Mouse (Mus musculus) monocyte, adult 59 days (primary cell): ENCODE measurements around the gene Odf3l2. TPM values are rescaled to one million over a fixed set of nuclear protein-coding genes. Genes with fewer than 3 reads are reported as not detected.

Source experiments
- total RNA-seq, 2 experiments: library from RNA; stranded (reverse); gene quantifications; one replicate each; pipeline ENCODE4 v1.2.4; 2023

Gene Odf3l2
- total RNA-seq = not detected

GRCm38 (mm10) chr10:79645711-79646110 is at the start of gene Odf3l2:
Odf3l2 (minus strand) TSS chr10:79645738.

DNA sequence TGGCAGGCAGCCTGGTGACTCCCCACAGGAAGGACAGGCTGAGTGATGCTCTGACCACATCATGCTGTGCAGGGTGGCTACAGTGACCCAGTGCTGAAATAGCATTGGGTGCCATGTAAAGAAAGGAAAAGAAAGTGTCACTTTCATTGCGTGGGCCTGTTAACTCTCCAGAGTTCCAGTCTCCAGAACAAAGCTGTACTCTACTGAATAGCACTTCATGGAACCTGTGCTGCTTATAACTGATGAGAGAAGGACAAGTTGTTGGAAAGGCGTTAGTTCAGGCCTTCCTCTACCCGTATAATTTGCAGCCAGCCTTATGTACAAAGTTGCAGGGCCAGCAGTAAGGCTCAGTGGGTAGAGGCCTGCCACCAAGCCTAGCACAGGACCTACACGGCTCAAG is 43.2 kb upstream of the Odf3l2 start, which contains the start of gene Gzmm:
Gzmm (plus strand) TSS at position 301 of the 400 bp plus-strand sequence.

GRCm38 (mm10) chr10:79681591-79682245 is 36.2 kb upstream of the Odf3l2 start, which contains the start of gene Cdc34:
Cdc34 (plus strand) TSS chr10:79682195.

DNA sequence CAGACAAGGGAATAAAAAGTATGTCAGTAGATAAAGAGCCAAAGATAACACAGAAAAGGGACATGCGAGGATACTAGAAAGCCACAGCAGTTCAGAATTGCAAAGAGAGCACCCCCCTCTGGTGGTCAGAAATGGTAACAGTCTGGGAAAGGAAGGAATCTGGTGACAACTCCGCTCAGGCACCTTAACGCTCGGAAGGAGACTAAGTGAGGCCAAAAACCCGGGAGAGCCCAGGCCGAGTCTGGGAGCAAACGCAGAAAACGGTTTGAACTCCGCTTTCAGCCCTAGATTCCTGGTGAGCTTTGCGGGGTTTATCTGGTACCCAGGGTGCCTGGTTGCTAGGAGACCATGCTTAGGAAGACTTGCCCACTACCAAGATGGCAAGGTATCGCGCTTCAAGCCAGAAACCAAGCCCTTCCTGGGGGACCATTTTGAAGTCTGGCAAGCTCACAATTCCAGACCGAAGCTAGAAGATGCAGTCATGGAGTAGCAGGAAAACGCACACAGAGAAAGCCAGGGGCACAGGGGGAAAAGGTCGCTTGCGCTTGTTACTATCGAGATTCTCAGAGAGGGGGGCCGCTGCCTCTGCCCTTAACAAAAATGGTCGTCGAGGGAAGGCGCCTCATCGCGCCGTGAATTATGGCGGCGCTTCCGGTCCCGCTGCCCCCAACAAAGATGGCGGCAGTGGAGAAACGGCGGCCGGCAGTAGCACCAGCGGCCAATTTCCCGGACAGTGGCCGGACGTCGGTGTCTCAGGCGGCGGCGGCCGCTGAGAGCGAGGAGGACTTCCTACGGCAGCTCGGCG is 23.4 kb upstream of the Odf3l2 start, which contains the start of gene Tpgs1:
Tpgs1 (plus strand) TSS at position 599 of the 805 bp plus-strand sequence.

DNA sequence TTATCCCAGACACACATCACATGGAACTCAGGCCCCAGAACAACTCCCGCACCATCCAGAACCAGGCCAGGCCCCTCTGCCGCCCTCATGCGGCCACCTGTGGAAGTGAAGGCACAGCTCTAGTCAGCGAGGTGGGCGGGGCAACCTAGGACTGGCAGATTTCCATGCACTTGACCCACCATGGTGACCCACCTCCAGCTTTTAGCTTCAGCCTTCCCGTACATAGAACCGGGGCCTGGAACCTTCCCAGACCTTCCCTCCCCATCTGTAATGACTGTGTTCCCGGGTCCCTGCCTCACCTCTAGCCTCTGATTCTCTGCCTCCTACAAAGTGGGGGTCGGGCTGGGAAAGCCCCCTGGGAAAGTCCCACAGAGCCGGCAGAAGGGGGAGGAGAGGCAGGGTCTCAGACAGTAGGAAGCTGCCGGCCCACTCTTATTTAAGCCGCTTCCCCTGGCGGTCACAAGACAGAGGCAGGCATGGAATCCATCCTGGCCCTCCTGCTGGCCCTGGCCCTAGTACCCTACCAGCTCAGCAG is 18.7 kb upstream of the Odf3l2 start, which contains the start of gene Madcam1:
Madcam1 (plus strand) TSS at position 429 of the 535 bp plus-strand sequence.

DNA sequence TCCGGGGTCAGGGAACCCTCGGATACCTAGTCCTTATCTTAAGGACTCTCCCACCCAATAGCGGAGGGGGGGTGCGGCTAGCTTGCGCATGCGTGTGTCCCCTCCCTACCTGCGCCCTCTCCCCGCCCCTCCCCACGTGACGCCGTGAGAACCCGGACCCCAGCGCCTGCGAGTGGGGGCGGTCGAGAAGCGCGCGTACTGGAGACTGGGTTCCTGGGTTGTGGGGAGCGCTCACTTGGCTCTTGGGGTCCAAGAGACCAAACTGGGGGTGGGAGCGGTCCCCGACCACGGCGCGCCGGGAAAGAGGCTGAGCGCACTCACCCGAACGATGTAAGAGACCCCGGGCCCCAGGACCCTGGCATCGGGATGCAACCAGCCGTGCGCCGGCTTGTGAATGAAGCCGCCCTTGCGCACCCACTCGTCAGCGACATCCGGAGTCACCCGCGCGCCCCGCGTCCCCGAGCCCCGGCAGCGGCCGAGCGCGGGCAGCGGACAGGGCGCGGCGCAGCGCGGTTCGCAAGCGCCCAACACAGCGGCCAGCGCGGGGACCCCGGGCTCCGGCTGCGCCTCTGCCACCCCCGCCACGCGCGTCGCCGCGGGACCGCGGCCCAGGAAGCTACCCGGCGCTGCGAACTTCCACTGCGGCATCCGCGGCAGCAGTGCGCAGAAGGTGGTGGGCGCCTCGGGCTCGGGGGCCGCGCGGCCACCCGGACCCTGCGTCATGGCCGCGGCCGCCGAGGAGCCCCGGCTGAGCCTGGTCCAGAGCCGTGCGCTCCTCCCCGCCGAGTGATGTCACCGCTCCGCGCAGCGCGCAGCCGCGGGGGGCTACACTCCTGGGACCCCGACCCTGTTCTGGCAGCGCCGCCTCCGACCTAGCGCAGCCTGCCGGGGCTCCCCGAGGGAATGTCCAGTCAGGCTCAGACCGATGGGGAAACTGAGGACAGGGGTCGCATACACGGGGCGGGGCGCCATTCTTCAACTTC is 8.1 kb downstream of the Odf3l2 start, which contains the start of gene Shc2:
Shc2 (minus strand) TSS at position 791 of the 983 bp plus-strand sequence.

GRCm38 (mm10) chr10:79613578-79614304 is 31.8 kb downstream of the Odf3l2 start, which contains the start of gene C2cd4c:
C2cd4c (minus strand) TSS chr10:79614025.

Other genes starting within 250 kb of the Odf3l2 start
- not detected for gene Vmn2r83, start 177.0 kb downstream of the Odf3l2 start, total RNA-seq
- 10 to 100 TPM; 11.0 to 14.6 TPM for gene Plpp2, start 111.9 kb downstream of the Odf3l2 start, total RNA-seq
- 10 to 100 TPM; 22.1 to 22.8 TPM for gene Mier2, start 90.5 kb downstream of the Odf3l2 start, total RNA-seq
- gene Theg, start 58.4 kb downstream of the Odf3l2 start, total RNA-seq = not detected
- gene C2cd4c, start 31.7 kb downstream of the Odf3l2 start, total RNA-seq = not detected
- gene Shc2, start 7.8 kb downstream of the Odf3l2 start, total RNA-seq = not detected
- not detected for gene Madcam1, start 18.8 kb upstream of the Odf3l2 start, total RNA-seq
- gene Tpgs1, start 23.6 kb upstream of the Odf3l2 start, total RNA-seq = 10 to 100 TPM; 29.6 to 35.8 TPM
- 10 to 100 TPM; 64.7 to 68.6 TPM for gene Cdc34, start 36.5 kb upstream of the Odf3l2 start, total RNA-seq
- gene Gzmm, start 43.3 kb upstream of the Odf3l2 start, total RNA-seq = 1 to 10 TPM; 2.3 to 2.7 TPM
- 100 to 1,000 TPM; 153 to 156 TPM for gene Bsg, start 58.8 kb upstream of the Odf3l2 start, total RNA-seq
- under 1 TPM in 1 of 2 experiments, not detected in 1; 0.16 TPM for gene Hcn2, start 70.9 kb upstream of the Odf3l2 start, total RNA-seq
- gene Polrmt, start 100.8 kb upstream of the Odf3l2 start, total RNA-seq = 10 to 100 TPM; 29.0 to 32.2 TPM
- not detected for gene Fgf22, start 109.3 kb upstream of the Odf3l2 start, total RNA-seq
- gene Rnf126, start 121.2 kb upstream of the Odf3l2 start, total RNA-seq = 10 to 100 TPM; 42.3 to 43.1 TPM
- 1 to 10 TPM; 1.2 to 2.2 TPM for gene Fstl3, start 131.5 kb upstream of the Odf3l2 start, total RNA-seq
- gene Prss57, start 145.2 kb upstream of the Odf3l2 start, total RNA-seq = not detected
- 10 to 100 TPM; 70.2 to 73.6 TPM for gene Palm, start 147.8 kb upstream of the Odf3l2 start, total RNA-seq
- gene Misp, start 175.3 kb upstream of the Odf3l2 start, total RNA-seq = under 1 TPM in 1 of 2 experiments, not detected in 1; 0.49 TPM
- 100 to 1,000 TPM; 308 to 311 TPM for gene Ptbp1, start 208.7 kb upstream of the Odf3l2 start, total RNA-seq
- gene Prtn3, start 228.7 kb upstream of the Odf3l2 start, total RNA-seq = 10 to 100 TPM in 1 of 2 experiments, 1 to 10 TPM in 1; 4.9 to 13.3 TPM
- gene Plppr3, start 228.9 kb upstream of the Odf3l2 start, total RNA-seq = 1 to 10 TPM; 1.5 to 5.6 TPM
- gene Elane, start 240.5 kb upstream of the Odf3l2 start, total RNA-seq = 1 to 10 TPM; 1.4 to 1.7 TPM
- not detected for gene Cfd, start 245.1 kb upstream of the Odf3l2 start, total RNA-seq